Mouse (Mus musculus): ENCODE measurements around the gene Tnnt1. TPM values are rescaled to one million over a fixed set of nuclear protein-coding genes. Genes with fewer than 3 reads are reported as not detected.

The Tnnt1 gene
- polyA plus RNA-seq (2012; rRNA removed), result 1.5 and 2.1 TPM in 2 replicates

DNA sequence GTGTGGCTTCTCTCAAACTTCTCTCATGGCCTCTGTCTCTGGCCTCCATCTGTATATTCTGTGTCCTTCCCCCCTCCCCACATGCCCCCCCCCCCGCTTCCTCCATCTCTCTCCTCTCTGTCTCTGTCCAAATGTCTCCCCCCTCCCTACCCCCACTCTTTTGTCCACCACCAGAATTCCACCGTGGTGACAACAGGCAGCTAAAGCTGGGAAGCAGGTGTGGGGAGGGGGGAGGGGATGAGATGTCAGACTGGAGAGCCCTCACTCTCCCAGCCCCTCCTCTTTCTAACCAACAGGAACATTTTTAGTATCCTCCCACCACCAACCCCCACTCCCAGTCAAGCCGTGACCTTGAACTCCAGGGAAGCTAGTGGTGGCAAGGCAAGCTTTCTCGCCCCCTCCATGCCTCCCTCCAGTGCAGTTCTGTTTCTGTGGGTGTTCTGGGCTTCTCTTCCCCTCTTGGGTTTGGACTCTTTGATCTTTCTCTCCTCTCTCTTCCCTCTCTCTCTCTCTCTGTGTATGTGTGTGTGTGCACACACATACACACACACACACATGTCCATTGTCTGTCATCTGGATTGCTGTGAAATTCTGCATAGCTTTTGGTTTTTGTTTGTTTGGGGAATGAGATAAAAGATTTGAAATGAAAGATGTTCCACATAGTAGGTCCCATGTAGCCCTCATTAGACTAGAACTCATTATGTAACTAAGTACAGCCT is at the start of gene Tnnt1:
Gene Tnnt1 (minus strand): TSS at position 51 of the 719 bp plus-strand sequence.

DNA sequence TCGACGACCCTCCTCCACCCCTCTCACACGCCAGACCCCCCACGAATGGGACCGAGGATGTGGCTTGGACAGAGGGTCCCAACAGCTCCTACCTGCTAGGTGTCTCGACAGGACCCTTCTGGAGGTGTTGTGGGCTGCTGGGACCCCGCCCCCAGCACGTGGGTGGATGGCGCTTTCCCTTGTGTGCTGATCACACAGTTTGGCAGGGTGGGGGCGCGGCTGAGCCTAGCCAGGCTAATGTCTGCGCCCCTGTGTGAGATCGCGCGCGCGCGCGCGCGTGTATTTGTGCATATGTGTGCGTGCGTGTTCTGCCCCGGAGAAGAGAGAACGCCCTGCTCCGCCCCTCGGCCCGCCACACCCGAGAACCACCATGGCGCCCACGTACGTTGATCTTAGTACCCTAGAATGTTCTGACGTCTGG is 31.0 kb upstream of the Tnnt1 start, which contains the start of gene Syt5:
Gene Syt5 (minus strand): TSS at position 321 of the 421 bp plus-strand sequence.

DNA sequence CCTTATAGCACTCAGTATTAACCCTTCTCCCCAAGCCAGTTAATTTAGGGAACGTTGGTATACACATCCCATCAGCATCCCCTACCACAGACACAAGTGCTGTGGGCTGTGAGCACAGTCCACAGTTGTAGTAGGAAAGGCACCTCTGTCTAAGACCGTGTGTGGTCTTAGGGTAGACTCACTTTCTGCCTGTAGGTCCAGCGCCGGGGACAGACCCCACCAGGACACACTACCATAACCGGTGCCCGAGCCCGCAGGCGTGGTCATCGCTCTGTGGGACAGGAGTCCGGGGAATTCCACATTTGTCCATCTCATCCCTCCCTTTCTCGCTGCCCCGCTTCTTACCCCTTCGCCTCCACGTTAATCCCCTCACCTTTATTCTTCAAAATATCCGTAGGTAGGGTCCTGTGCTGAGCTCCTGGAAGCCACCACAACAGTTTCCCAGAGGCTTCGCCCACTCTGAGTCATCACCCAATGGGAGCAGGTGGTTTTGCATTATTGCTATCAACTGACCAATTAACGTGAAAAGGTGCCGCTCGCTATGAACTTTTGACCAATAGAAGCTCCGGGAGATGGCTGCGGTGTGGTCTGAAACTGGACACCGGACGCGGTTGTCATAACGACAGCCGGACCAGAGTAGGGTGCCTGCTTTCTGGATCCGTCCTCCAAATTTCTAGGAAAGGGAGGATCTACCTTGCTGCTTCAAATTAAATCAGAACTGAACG is 16.0 kb upstream of the Tnnt1 start, which contains the start of gene Dnaaf3:
Gene Dnaaf3 (minus strand): TSS at position 449 of the 725 bp plus-strand sequence.

DNA sequence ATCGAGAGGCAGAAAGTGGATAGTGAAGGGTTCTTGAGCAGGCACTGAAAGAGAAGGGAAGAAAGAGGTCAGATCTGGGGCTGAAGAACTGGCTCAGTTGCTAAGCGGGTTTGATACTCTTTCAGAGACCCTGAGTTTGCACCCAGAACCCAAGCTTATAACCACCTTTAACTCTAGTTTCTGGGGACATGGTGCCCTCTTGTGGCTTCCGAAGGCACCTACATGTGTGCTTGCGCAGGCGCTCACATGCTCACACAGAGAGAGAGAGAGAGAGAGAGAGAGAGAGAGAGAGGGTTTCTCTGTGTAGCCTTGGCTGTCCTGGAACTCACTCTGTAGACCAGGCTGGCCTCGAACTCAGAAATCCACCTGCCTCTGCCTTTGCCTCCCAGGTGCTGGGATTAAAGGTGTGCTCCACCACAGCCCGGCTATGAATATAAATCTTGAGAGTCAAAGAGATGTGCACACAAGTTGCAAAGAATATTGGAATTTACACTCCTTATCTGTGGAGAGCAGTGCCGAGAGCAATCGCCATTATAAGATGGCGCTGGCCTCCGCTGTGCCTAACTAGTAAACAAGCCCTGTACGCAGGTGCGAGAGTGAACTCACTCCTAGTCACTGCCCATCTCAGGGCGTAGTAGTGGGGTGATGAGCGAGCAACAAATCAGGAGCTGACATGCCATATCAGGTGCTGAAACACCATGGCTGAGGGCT is 8.2 kb upstream of the Tnnt1 start, which contains the start of gene Tnni3:
Gene Tnni3 (minus strand): TSS at position 18 of the 711 bp plus-strand sequence.

DNA sequence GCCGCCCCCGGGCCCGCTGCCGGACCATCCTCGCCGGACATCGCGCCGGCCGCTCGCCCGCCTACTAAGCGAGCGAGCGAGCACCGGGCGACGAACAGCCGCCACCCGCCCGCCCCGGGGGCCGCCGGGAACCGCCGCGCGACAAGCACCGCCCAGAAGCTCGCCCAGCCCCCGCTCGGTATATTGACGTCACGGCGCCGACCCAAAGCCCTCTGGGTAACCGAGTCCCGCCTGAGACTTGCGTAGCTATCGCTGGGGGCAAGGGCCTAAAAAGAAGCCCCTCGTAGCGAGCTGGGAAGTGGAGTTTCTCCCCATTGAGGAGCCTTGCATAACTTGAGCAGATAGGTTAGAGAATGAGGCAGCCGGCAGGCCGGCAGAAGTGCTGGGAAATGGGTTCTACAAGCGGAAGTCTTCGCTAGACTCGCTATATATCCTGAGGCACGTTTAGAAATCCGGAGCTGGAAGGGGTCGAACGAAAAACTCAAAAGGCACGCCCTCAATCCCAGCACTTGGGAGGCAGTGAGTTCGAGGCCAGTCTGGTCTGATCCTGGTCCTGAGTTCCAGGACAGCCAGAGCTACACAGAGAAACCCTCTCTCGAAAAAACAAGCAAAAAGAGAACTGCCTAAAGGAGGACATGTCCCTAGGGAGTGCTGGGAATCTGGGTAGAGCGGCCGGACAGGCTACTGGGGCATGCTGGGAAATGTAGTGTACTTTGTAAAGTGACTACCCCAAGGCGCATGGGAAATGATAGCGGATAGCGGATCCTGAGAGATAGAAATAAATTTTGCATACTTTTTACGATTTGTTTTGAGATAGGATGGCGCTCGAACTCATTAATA is 14.4 kb downstream of the Tnnt1 start, which contains the start of gene Ppp1r12c:
Gene Ppp1r12c (minus strand): TSS at position 123 of the 840 bp plus-strand sequence.

DNA sequence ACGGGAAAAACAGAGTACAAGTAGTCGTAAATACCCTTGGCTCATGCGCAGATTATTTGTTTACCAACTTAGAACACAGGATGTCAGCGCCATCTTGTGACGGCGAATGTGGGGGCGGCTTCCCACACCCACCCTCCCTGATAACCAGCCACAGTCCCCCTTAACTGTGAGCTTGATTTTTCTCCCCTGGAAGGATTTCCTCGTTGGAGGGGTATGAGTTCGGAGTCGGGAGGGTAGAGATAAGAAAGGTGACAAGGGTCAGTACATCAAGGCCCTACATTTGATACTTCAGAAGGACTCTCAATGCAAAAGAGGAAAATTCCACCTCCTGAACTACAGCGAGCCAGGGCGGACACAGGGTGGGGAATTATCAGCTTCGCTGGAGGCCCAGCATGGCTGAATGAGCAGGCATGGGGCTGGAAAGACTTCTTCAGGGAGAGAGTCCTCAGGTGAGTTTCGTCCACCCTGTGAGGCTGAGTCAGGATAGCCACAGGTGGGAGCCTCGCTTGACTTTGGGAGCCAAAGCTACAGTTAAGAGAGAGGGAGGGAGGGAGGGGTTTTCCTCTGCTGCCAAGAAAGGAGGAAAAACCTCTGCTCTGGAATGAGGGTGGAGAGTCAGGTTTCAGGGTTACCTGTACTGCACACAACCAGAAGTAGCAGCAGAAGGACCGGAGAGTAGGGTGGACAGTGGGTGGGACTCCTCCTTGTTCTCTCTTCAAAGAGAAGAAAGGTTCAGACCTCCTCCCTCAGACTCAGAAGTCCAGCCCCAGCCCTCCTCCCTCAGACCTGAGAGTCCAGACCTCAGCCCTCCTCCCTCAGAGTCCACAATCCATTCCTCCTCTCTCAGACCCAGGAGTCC is 55.4 kb downstream of the Tnnt1 start, which contains the start of gene Eps8l1:
Gene Eps8l1 (plus strand): TSS at position 99 of the 859 bp plus-strand sequence.

Other genes starting within 250 kb of the Tnnt1 start
- gene Ncr1, start 178.7 kb downstream of the Tnnt1 start, polyA plus RNA-seq (2012; rRNA removed), result 0.20 and 0.32 TPM in 2 replicates
- not detected in 2 replicates for gene Gp6, start 118.6 kb downstream of the Tnnt1 start, polyA plus RNA-seq (2012; rRNA removed)
- gene Rdh13, start 70.7 kb downstream of the Tnnt1 start, polyA plus RNA-seq (2012; rRNA removed), result 18.7 and 19.6 TPM in 2 replicates
- 8.2 and 11.3 TPM in 2 replicates for gene Eps8l1, start 55.7 kb downstream of the Tnnt1 start, polyA plus RNA-seq (2012; rRNA removed)
- gene Ppp1r12c, start 14.7 kb downstream of the Tnnt1 start, polyA plus RNA-seq (2012; rRNA removed), result 96.9 and 134 TPM in 2 replicates
- 215 and 244 TPM in 2 replicates for gene Tnni3, start 7.8 kb upstream of the Tnnt1 start, polyA plus RNA-seq (2012; rRNA removed)
- gene Dnaaf3, start 16.1 kb upstream of the Tnnt1 start, polyA plus RNA-seq (2012; rRNA removed), result 13.4 and 14.9 TPM in 2 replicates
- gene Syt5, start 31.2 kb upstream of the Tnnt1 start, polyA plus RNA-seq (2012; rRNA removed), result 6.4 and 7.0 TPM in 2 replicates
- gene Ptprh, start 87.7 kb upstream of the Tnnt1 start, polyA plus RNA-seq (2012; rRNA removed), result 0.18 and 0.23 TPM in 2 replicates
- gene Tmem86b, start 115.0 kb upstream of the Tnnt1 start, polyA plus RNA-seq (2012; rRNA removed), result 14.0 and 15.4 TPM in 2 replicates
- 124 and 125 TPM in 2 replicates for gene Ppp6r1, start 142.6 kb upstream of the Tnnt1 start, polyA plus RNA-seq (2012; rRNA removed)
- gene Hspbp1, start 168.7 kb upstream of the Tnnt1 start, polyA plus RNA-seq (2012; rRNA removed), result 85.5 and 91.1 TPM in 2 replicates
- 12.9 and 13.8 TPM in 2 replicates for gene Brsk1, start 174.2 kb upstream of the Tnnt1 start, polyA plus RNA-seq (2012; rRNA removed)
- gene Tmem150b, start 208.9 kb upstream of the Tnnt1 start, polyA plus RNA-seq (2012; rRNA removed), result 0.82 and 0.95 TPM in 2 replicates
- 189 and 218 TPM in 2 replicates for gene Kmt5c, start 223.7 kb upstream of the Tnnt1 start, polyA plus RNA-seq (2012; rRNA removed)
- gene Cox6b2, start 236.7 kb upstream of the Tnnt1 start, polyA plus RNA-seq (2012; rRNA removed), result 26.8 and 59.2 TPM in 2 replicates

Measured in ovary, adult 2 months (tissue).